Mouse (Mus musculus) G1E-ER4 (cell line): ENCODE data around the gene Lmna. TPM values are rescaled to one million over a fixed set of nuclear protein-coding genes. Genes with fewer than 3 reads are reported as not detected.

Experiments
- GATA1 ChIP-seq: IDR thresholded peaks from one replicate; pipeline ENCODE4 v1.8.0; 2012; ENCODE audit warnings: low read length, inconsistent platforms
- polyA plus RNA-seq: library from polyadenylated mRNA; stranded (reverse); fragments of >175 nt; gene quantifications from 2 replicates; pipeline ENCODE4 v1.2.3, GENCODE M21; 2012

Lmna gene
- polyA plus RNA-seq, 1 experiment: 421 TPM

GRCm38 (mm10) chr3:88481372-88482040, 28.2 kb downstream of the Lmna start:
- no peak for TF ChIP-seq GATA1

GRCm38 (mm10) chr3:88480679-88481078, 29.1 kb downstream of the Lmna start:
- TF ChIP-seq GATA1: no peak

GRCm38 (mm10) chr3:88479828-88480227, 29.9 kb downstream of the Lmna start:
- TF ChIP-seq GATA1: no peak

- no peak for TF ChIP-seq GATA1
Measured at GRCm38 (mm10) chr3:88479163-88479562, 30.6 kb downstream of the Lmna start.

- no peak for TF ChIP-seq GATA1
Measured at GRCm38 (mm10) chr3:88477735-88478134, 32.0 kb downstream of the Lmna start.

- TF ChIP-seq GATA1: no peak
Measured at GRCm38 (mm10) chr3:88476403-88476802, 33.4 kb downstream of the Lmna start.

GRCm38 (mm10) chr3:88473571-88473970, 36.2 kb downstream of the Lmna start:
- TF ChIP-seq GATA1: no peak

GRCm38 (mm10) chr3:88473020-88473419, 36.7 kb downstream of the Lmna start:
- no peak for TF ChIP-seq GATA1

GRCm38 (mm10) chr3:88470943-88471479, 38.7 kb downstream of the Lmna start:
- TF ChIP-seq GATA1: no peak

GRCm38 (mm10) chr3:88469466-88469865, 40.3 kb downstream of the Lmna start:
- no peak for TF ChIP-seq GATA1

GRCm38 (mm10) chr3:88467116-88467824, 42.5 kb downstream of the Lmna start:
- TF ChIP-seq GATA1: no peak

GRCm38 (mm10) chr3:88465127-88465526, 44.6 kb downstream of the Lmna start:
- TF ChIP-seq GATA1: no peak

- no peak for TF ChIP-seq GATA1
Measured at GRCm38 (mm10) chr3:88464425-88464824, 45.3 kb downstream of the Lmna start.

GRCm38 (mm10) chr3:88460983-88461696, 48.6 kb downstream of the Lmna start, which contains the start of gene Sema4a:
Gene Sema4a (minus strand): TSS chr3:88461182.
- no peak for TF ChIP-seq GATA1

GRCm38 (mm10) chr3:88460029-88460428, 49.7 kb downstream of the Lmna start:
- no peak for TF ChIP-seq GATA1

- TF ChIP-seq GATA1: no peak
Measured at GRCm38 (mm10) chr3:88458778-88459219, 51.0 kb downstream of the Lmna start.
